Mouse (Mus musculus) WW6 (cell line): ENCODE data around the gene Mlst8.
"Not testable (repeated sequence)": the region's sequence is repeated elsewhere in the genome, so short reads cannot be mapped to it uniquely, and the experiment has no call there.

Source experiments
- DNase-seq: peaks from one replicate; pipeline ENCODE4 v3.0.0-alpha.2; 2013; ENCODE audit warnings: low read depth, low spot score

Mlst8 gene

DNA sequence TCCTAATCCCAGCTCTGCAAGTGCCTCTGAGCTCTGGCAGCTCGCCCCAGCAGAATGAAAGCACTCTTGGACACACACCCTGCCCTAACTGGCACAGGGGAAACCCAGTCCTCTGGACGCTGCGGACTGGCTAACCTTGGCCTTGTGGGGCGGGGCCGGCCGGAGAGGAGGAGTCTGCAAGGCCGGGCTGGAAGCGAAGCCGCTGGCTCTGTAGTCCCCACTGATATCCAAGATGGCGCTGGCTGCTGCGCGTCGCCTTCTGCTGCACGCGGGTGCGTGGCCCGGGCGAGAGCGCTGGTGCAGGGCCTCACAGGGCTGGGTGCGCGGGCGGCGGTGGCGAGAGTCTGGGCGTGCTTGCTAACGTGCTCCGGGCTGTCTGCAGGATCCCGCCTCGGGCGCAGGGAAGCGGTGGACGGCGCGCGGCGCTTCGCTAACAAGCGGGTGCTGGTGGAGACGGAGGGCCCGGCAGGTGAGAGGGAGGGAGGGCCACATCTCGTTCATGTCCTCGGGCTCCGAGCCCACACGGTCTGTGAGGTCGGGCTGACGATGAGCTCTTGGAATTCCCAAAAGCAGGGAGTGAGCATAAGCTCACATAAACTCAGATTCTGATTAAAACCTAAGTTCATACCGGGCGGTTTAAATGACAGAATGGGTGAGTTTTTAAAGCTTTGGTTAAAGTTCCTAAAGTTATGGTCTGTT, 52.3 kb downstream of the Mlst8 start, which contains the start of gene Eci1:
Gene Eci1, plus strand, starts transcription at position 171 of the 699 bp plus-strand sequence.
- DNase-seq: peak; percentile 71

DNA sequence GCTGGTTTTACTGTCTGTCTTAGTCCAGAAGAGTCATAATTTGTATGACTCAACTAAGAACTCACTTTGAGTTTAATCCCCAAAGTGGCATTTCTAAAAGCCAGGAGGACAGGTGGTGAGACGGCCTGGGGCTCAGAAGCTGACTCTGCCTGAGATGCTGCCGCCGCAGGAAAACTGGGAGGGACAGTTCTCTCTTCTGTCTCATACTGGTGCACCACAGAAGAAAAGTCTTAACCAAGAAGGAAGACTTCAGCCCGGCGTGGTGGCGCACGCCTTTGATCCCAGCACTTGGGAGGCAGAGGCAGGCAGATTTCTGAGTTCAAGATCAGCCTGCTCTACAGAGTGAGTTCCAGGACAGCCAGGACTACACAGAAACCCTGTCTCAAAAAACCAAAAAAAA, 53.0 kb downstream of the Mlst8 start:
- DNase-seq: no peak

DNA sequence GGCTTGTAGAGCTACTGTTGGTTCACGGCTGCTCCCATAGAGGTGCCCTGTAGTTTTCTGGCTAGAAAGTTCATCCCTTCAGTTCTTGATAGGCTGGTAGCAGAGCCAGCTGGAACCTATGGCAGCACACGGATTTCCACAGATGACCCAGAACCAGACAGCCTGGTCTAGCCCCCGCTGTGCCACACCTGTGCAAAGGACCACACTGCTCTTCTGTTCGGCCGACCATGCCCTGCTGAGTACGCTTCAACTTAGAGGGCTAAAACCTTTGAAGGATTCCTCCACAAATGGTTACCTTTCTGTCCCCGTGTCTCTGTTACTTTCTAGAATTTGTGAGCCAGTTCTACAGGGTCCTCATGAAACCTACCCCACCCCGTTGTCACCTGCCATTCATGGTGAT, 53.6 kb downstream of the Mlst8 start:
- DNase-seq: not testable (repeated sequence)

DNA sequence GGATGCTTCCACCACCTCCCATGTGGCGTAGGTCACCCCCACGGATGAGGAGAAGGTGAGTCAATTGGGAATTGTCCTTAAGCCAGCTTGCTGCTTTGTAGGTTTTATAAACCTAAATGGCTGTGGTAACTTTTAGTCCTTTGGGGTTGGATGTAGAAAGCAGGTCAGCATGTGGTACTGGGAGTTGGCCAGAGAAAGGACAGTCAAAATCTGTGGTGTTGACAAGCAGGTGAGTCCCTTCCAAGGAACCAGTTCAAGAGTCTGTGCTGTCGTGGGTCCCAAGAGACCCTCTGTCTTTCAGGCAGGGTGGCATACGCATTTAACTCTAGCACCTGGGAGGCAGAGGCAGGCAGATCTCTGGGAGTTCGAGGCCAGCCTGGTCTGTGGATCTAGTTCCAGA, 54.4 kb downstream of the Mlst8 start:
- DNase-seq: no peak
